Mouse (Mus musculus): ENCODE measurements around the gene Rnaseh2b. TPM values are rescaled to one million over a fixed set of nuclear protein-coding genes. Genes with fewer than 3 reads are reported as not detected.

The Rnaseh2b gene
- 10 to 100 TPM; 14.9 to 17.3 TPM for total RNA-seq (2023)

DNA sequence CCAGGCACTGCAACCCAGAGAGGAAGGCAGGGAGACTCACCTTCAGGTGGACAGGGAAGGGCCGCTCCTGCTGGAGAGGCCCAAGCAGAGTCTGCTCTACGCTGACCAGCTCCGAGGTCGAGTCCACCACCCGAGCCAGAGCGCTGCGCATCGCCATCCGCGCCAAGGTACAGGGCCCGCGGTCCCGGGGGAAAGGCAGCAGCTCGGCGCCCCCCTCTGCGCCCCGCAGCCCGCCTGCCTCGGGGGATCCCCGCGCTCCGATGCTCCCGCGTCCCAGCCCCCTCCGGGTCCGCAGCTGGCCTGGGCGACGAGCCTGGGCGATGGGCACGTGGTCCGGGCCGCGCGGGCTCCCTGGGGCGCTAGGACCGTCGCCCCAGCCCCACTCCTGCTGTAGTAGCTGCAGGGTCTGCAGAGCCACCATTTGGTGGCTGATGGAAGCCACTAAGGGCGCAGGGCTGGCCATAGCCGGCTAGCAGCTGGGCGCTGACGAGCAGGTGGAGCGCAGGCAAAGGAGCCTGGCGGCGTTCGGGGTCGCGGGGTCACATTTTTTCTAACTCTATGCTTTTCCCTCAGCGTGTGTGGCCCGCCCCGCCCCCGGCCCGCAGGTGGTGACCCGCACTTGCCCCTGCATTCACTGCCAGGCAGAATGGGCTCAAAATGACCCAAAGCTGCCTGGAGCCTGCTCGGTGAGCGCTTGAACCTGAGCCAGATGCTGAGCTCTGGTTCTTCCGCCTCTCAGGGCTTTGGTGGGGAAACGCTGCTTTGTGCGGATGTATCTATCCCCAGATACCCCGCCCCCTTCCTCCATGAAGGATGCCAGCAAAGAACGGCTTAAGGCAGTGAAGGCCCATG is at the start of gene Rnaseh2b, which contains the start of gene Dleu7:
Rnaseh2b (plus strand) TSS at position 102 of the 852 bp plus-strand sequence.
Dleu7 (minus strand) TSS at position 560 of the 852 bp plus-strand sequence.

Other genes with a start within 250 kb of the Rnaseh2b start
- not detected for gene Dleu7, start 458 bp downstream of the Rnaseh2b start, total RNA-seq (2023)
- not detected for gene Gucy1b2, start 163.7 kb downstream of the Rnaseh2b start, total RNA-seq (2023)

Data from B cell, adult 67 days (primary cell).